Mouse (Mus musculus): ENCODE measurements around the gene Angel1. TPM values are rescaled to one million over a fixed set of nuclear protein-coding genes. Genes with fewer than 3 reads are reported as not detected.

Gene Angel1
- total RNA-seq (2021) = 2.7 and 5.0 TPM in 2 replicates
- long read RNA-seq, experiment 1, transcript Angel1-201 (10 exons, 3,850 nt) = major isoform, 6 of 8 reads
- long read RNA-seq, experiment 1, partial matches to known transcripts = 0 of 8 reads
- long read RNA-seq, experiment 1, other reads (novel, unspliced or antisense) = 2 of 8 reads
- long read RNA-seq, experiment 2, partial matches to known transcripts = 0 of 2 reads
- long read RNA-seq, experiment 2, other reads (novel, unspliced or antisense) = 2 of 2 reads

DNA sequence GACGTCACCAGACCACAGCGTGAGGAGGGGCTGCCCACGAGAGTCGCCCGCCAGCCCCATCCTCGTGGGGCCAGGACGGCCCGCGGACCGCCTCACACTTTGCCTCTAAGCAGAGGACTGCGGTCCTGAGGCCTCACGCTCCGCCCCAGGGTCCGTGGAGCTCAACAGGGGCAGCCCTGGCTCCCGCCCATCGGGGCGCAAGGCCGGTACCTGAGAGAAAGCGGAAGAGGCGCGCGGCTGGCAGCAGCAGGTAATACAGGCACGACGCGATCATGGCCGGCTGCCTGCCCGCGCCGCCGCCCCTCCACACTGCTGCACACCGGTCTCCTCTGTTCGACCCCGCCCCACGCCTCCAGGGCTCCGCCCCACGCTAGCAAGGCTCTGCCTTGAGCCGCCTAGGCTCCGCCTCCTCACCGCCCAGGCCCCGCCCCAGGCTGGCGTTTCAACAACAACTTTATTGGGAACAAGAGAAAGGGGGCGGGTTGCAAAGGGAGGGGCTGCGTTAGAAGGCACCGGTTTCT lies at the start of gene Angel1:
Angel1 (minus strand) TSS at position 341 of the 521 bp plus-strand sequence.
- DNase-seq = peak; percentile 98

DNA sequence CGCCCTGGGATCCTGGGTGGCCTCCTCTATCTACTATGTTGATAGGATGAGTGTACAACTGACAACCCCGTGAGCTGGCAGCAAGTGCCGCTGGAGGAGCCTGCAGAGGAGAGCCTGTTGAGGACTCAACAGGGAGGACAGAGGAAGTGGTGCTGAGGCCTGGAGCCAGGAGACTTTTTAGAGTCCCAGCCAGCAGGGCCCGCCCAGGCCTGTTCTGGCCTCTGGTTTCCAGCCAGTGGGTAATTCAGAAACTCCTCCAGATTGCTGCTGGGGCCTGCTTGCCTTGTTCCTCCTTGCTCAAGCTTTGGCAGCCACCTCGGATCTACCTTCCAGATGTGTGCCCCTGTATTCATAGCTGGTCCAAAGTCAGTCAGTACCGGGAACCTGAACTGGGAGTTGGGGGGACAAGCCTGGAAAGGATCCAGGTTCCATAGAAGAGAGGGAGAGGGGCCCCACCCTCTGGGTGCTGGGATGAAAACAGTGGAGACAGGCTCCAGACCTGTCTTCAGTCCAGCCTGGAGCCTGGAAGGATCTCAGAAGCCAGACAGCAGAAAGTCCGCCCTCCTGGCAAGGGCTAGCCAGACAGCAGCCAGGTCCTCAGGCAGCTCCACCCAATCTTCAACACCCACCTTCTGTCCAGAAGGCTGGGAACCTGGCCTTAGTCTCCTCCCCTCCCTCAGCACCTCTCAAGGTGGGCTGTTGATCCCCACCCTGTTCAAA lies 49.5 kb upstream of the Angel1 start:
- peak; percentile 56 for DNase-seq

DNA sequence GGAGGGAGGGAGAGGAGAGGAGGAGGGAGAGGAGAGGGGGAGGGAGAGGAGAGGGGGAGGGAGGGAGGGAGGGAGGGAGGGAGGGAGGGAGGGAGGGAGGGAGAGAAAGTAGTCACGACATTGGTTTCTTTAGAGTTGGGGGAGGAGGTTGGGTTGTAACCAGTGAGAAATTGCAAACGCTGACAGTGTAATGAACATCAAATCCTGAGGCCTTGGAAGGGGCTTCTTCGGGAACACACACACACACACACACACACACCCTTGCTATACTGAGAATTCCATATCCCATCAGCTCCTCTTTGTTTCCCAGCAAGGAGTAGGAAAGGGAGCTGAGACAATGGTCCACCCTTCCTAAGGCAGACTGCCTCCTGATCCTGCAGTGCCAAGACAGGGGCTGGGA lies 46.3 kb upstream of the Angel1 start:
- no peak for DNase-seq

DNA sequence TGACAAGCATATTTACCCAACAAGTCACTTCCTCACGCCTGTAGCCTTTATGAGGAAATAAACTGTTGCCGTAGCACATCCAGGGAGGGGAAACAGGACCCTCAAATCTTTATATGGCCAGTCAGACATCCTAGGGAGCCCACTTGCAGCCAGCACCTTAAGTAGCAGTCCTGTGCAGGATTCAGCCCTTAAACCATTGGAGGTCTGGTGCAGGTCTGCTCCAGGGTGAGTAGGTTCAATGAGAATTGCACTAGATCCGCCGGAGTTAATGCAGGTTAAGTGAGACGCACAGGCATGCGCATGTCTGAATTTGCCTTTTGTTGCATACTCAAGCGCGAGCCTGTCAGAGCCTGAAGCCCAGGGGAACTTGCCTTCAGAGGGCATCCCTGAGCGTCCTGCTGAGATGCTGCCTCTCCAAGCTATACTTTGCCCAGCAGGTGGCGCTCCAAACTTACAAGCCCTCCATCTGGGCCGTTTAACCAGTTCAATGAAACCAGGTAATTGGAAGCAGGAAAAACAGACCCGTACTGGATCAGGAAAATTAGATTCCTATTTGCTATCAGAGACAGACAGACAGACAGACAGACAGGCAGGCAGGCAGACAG lies 45.7 kb upstream of the Angel1 start:
- peak; percentile 95 for DNase-seq

DNA sequence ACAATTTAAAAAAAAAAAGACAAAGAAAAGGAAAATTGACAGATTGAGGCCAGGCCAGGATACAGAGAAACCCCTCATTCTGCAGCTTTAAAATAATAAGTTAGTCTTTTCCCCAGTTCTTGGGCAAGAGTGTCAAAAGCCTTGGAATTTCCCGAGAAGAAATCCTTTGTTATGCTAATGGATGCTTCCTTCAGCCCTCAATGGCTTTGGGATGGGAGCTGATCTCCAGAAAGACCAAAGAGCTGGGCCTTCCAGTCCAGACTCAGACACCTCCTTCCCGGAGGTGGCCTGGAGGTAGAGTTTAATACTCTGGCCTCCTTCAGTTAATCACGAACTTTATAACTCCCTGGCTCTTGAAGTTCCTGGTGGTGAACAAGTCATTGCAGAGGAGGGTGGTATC lies 44.7 kb upstream of the Angel1 start:
- DNase-seq = no peak

DNA sequence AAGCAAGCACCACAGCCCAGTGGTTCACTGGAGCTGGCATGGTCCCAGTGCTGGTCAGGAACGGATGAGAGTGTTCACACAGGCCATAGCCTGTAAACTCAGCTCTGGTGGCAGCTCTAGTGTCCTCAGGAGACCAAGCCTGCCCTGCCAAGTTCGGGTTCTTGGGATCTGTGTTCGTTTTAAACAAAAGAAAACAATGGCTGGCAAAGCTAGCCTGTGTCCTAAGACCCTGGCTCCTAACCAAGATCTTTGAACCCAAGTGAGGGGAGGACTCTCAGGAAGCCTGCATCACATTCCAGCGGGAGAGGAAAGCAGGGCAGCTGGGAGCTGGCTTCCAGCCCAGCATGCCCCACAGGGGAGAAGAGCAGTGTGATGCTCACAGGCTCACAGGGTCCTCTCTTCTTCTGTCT lies 44.0 kb upstream of the Angel1 start:
- peak; percentile 81 for DNase-seq

DNA sequence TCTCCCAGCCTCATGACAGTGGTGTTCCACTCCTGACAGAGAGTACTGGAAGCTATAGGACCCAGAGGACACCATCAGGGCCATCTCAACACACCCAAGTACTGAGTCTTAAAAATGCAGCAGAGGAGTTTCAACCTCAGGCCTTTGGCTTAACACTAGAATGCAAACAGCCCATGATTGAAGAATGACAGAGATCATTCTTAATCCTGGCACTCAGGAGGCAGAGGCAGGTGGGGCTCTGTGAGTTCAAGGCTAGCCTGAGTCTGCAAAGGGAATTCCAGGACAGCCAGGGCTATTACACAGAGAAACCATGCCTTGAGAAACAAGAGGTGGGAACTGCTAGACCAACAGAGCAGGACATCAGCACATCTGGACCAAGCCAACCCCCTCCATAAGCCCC lies 43.6 kb upstream of the Angel1 start:
- DNase-seq = no peak

DNA sequence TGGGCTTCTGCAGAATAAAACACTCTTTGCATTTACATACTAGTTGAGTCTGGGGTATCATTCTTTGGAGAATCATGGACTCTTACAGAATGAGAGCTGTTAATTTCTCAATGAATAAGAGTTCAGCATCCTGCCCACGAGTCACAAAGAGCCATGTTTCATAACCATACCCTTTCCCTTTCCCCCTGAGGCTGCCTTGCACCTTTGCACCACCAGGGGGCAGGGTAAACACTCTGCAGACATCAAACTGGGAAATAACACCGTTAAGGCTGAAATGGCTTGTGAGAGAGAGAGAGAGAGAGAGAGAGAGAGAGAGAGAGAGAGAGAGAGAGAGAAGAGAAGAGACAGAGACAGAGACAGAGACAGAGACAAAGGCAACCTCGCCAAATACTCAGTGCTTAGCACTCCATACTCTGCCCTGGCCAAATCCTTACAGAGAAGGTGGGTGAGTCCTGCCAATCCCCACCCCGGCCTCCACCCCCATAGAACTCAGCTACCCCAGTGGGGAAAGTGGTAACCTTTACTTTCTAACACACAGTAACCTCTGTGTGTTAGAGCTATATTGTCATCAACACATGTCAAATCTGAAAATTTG lies 42.8 kb upstream of the Angel1 start:
- peak; percentile 91 for DNase-seq

DNA sequence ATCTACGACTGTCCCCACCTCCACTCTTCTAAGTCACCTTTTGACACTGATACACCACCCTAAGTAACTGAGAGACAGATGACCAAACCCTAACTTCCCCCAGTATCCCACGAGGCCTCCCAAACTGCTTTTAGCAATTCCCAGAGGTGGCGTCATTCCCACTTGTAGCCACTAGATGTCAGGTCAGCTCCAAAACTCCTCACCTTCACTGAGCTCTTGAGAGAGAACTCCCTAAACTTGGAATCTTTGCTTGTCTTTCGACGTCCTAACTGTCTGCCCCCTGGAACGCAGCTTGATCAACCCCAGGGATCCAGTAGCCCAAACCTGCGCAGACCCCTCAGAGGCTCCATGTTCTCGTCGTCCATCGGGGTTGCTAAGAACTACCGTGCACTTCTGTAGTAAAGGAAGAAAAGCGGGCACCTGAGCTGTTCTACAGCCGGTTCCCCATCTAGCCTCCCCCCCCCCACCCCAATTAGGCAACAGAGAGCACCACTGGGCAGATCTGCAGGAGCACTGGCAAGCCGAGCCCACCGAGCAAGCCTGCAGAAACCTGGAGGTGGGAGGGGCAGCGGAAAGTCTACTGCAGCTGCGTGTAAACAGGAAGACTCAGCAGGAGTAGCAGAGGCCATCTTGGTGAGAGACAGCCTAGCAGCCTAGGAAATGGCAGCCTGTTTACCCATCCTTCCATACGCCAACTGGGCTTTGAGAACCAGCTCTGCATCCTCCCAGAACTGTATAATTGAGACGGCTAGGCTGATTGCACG lies 41.8 kb upstream of the Angel1 start:
- peak; percentile 68 for DNase-seq

DNA sequence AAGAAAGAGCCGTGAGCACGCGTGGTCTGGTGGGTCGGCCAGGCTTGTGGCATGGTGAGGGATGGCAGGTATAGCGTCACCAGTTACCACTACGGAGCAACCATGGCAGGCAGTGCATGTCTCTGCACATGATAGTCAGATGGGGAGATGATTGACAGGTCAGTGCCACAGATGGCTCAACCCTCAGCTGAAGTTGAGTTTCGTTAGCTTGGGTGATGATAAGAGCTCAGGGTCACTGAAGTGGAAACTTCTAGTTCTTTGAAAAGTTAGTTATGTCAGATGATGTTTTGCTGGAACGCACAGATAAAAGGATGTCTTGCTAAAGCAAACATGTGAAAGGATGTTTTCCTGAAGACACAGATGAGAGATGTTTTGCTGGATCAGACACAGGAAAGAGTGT lies 40.2 kb upstream of the Angel1 start:
- DNase-seq = no peak

DNA sequence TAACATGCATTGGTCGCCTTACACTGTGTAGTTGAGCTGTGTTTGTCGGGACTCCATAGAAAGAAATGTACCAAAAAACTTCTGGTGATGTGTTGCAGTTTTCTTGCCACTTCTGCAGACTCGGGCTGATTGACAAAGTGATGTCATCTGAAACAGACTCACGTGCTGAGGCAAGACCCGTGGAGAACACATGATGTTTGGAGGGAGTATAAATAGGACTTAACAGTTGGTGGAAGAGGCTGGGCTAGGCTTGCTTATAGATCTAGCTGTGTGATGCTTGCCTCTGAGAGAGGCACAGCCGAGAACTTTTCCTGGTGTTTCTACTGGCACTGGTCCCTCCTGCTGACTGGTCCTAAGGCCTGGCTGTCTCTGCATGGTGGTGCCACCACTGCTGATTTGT lies 37.8 kb upstream of the Angel1 start:
- DNase-seq = no peak

DNA sequence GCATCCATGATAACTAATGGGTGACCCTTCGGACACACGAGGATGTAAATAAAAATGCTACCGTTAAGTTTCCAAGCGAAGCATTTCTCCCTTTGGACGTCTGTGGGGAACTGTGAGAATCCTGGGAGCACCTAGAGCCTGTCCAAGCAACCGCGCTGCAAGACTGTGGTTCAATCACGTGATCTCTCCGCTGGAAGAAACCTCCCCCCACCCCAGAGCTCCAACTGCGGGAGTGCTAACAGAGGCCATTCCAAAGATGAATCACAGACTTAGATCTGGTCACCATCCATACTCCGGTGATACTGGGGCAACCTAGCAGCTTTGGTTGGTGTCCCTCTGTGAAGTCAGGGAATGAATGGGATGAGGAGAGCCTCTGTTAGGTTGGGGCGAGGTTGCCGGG lies 34.8 kb upstream of the Angel1 start:
- DNase-seq = no peak

DNA sequence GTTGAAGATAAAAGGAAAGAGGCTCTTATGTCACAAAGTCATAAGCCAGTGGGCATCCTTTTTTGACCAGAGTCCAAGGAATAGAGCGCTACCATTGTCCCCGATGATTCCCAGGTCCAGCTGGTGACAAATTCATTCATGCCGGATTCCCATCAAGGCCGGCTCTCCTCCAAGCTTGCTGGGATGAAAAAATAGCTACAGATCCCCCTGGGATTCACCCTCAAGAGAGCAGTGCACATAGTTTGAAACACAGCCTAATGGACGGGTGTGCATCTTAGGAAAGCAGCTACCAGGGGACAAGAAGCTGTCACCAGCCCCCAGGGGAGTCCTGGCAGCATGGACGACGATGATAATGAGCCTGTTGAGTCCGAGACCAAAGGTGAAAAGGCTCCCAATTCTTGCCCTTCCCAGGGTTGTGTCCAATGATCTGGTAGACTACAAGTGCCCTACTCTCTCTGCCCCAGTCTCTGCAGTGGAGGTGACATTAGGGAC lies 8.1 kb upstream of the Angel1 start, which contains the start of gene Lrrc74a:
Lrrc74a (plus strand) TSS at position 51 of the 492 bp plus-strand sequence.
- DNase-seq = peak; percentile 22

DNA sequence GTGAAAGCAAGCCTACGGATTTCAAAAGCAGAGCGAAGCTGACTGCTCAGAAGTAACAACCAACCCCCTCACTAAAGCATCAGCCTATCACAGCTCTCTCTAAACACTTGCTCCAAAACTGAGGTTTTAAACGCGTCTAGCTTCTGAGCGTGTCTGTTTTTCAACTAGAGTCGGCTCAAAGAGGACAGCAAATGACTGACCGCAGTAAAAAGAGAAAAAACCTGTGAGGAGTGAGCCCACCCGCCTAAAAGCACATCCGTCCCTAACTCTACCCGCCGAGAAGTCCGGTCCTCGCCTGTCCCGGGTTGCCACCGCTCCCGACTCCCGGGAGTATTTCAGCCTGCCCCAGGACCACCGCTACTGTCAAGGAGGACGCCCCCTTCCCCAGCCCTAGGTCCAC lies 554 bp downstream of the Angel1 start:
- DNase-seq = no peak

DNA sequence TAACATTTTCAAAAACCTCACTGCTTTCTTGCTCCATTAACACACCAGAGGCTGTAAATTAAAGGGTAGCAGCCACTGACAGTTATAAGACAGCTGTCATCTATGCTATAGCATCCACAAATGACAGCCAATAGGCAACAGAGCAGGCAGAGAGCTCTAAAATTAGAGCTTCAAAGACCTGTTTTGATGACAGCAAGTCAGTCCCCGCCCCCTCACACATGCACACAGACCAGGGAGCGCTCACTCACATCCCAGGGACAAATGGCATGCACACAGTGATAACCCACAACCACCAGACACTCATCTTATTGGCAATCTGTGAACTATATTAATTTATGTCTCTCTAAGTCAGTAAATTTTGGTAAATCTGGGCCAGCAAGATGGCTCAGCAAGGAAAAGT lies 2.0 kb downstream of the Angel1 start:
- DNase-seq = no peak

DNA sequence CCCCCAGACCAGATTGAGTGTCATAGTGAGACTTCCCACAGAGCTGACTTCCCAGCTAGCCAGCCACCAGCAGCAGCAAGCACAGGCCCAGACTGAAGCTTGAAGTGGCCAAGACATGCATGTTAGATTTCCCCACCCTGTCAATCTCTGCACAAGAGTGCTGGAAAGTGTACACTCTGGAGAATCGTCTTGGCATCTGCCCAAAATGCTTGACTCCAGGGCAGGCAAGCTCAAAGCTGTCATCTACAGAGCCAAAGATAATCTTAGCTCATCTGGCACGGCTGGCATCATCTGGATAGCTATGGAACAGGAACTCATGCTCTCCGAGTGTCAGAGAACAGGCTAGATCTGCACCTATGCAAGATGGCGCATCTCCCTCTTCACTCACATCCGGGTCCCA lies 4.8 kb downstream of the Angel1 start:
- DNase-seq = peak; percentile 39

DNA sequence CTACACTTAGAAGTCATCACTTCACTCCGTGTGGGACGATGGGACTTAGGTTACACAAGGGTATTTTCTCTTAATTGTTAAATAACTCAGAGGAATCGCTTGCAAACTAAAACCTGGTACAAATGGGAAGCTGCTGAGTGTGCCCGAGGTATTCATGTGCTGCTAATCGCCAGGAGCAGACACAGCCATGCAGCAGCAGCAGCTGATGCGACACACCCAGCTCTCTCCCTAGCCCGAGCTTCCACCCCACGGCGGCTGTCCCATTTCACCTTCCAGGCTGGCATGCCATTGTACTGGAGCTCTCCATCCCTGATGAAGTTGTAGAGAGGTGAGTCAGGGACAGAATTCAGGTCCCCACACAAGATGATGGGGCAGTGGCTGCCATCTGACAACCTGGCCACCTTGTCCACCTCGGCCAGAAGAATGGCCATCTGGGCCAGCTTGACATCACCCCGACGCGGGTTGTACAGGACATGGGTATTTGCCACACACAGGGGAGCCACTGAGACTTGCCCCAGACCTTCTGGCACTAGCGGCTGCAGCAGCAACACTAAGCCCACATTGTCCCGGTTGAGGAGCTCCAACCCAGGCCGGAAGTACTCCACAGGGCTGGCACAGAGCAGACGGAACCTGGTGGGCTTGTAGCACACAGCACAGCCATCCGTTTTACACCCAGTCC lies 6.2 kb downstream of the Angel1 start:
- DNase-seq = no peak

DNA sequence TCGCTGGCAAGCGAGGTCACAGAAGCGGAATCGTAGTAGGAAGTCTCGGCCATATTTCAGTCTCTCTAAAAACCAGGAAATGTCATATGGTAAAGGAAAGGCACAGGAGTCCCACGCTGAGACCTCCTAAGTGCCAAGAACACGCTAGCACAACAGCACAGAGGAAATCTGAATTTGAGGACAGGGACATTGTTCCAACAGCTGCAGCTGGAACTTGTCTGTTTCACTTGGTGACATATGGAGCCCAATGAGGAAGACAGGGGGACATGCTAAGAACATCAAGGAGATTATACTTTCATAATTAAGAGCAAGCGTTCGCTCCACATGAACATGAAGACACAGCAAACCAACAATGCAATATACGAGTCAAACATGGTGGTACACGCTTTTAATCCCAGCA lies 9.3 kb downstream of the Angel1 start:
- no peak for DNase-seq

DNA sequence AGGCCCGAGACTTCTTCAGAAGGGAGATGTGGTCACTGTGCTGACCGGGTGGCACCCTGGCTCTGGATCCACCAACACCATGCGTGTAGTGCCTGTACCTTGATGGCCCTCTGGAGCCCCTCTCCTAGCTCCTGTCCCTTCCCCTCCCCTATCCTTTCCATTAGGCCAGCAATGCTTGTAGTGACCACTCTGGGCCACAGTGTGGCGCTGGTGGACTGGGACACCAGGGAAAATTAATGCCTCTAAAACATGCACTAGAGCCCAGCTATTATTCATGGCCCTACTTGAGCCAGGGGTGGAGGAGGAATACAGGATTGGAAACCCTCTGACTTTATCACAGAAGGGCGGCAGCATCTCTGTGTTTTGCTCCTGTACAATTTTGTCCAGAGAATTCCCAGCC lies 10.9 kb downstream of the Angel1 start:
- peak; percentile 85 for DNase-seq

DNA sequence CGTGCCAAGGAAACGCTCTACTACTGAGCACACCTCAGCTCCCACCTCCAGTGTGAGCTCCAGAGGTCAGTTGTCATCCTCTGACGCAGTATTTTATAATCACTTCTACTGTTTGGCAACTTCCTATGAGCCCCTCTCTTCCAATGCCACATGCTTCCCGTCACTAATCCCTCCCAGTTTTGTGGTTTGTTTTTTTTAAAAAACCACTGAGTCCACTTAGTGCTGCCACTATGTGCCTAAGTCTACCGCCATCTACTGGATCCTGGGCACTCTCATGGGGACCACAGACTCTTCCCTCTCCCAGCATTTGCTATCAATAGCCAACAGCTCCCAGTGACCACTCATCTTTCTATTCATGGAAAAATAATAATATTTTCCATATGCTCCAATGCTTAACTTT lies 12.2 kb downstream of the Angel1 start:
- no peak for DNase-seq

DNA sequence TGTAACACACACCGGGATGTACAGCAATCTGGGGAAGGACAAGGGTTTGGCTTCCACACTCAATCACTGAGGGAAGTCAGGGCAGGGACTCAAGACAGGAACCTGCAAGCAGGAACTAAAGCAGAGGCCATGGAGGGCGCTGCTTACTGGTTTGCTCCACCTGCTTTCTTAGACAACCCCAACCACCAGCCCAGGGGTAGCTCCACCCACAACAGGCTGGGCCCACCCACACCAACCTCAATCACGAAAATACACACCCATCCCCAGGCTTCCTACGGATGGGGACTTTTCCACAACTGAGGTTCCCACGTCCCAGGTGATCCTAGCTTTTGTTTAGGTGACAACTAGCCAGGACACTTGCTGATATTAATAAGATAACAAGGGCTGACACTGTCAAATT lies 20.4 kb downstream of the Angel1 start:
- DNase-seq = no peak
